Mouse (Mus musculus) heart, embryonic 16.5 days (tissue): Measurements from ENCODE around the gene Adm. TPM values are rescaled to one million over a fixed set of nuclear protein-coding genes. Genes with fewer than 3 reads are reported as not detected.
A peak's percentile ranks its signal among the peaks of the same experiment; 100 is the strongest.

Source experiments
- ATAC-seq: fragments of 200-750 bp; cut with Nextera tagmentation; replicated peaks from 2 replicates; pipeline ENCODE4 v1.8.0; 2017; ENCODE audit warnings: moderate number of reproducible peaks; ENCODE audit not compliant: insufficient read depth, low FRiP score; ENCODE audit errors: extremely low read depth
- H3K27ac ChIP-seq: fragments of 300-500 bp; sonication (generic); 2 replicates; pipeline ENCODE4 v1.5.1; 2014; ENCODE audit warnings: mild to moderate bottlenecking, low read length, control low read depth, moderate library complexity
- H3K27me3 ChIP-seq: fragments of 300-500 bp; sonication (generic); 2 replicates; pipeline ENCODE4 v1.6.1; 2014; ENCODE audit warnings: low read length, mixed read lengths; ENCODE audit not compliant: control insufficient read depth, insufficient read depth
- H3K36me3 ChIP-seq: fragments of 300-500 bp; sonication (generic); 2 replicates; pipeline ENCODE4 v1.6.1; 2014; ENCODE audit not compliant: control insufficient read depth, insufficient read depth
- H3K4me1 ChIP-seq: fragments of 300-500 bp; sonication (generic); 2 replicates; pipeline ENCODE4 v1.6.1; 2014; ENCODE audit warnings: low read length, mixed read lengths; ENCODE audit not compliant: control insufficient read depth, insufficient read depth
- H3K4me2 ChIP-seq: fragments of 300-500 bp; sonication (generic); 2 replicates; pipeline ENCODE4 v1.6.1; 2014; ENCODE audit warnings: low read depth, mild to moderate bottlenecking, control low read depth, low read length
- H3K4me3 ChIP-seq: fragments of 300-500 bp; sonication (generic); 2 replicates; pipeline ENCODE4 v1.5.1; 2014; ENCODE audit warnings: mild to moderate bottlenecking, control low read depth, low read length
- H3K9ac ChIP-seq: fragments of 300-500 bp; sonication (generic); 2 replicates; pipeline ENCODE4 v1.6.1; 2014; ENCODE audit warnings: low read length, control low read depth
- H3K9me3 ChIP-seq: fragments of 300-500 bp; sonication (generic); replicated peaks from 2 replicates; pipeline ENCODE4 v1.6.1; 2016; ENCODE audit warnings: low read length; ENCODE audit not compliant: control insufficient read depth
- WGBS: fragments of 180-500 bp; shearing (Covaris S2); extraction: QIAGEN DNeasy Blood & Tissue Kit; methylation state at CpG from one replicate; pipeline ENCODE4 v1.1.7; 2014; 5-methylcytosine and 5-hydroxymethylcytosine counted together
- polyA plus RNA-seq: library from polyadenylated mRNA; unstranded; fragments of >200 nt; fragmentation: Nextera tagmentation; extraction: Ambion mirVana; gene quantifications from 2 replicates; pipeline ENCODE4 v1.2.1, GENCODE M21; 2015

The Adm gene
- polyA plus RNA-seq, 1 experiment from 2014 or later = 25.8 TPM

DNA sequence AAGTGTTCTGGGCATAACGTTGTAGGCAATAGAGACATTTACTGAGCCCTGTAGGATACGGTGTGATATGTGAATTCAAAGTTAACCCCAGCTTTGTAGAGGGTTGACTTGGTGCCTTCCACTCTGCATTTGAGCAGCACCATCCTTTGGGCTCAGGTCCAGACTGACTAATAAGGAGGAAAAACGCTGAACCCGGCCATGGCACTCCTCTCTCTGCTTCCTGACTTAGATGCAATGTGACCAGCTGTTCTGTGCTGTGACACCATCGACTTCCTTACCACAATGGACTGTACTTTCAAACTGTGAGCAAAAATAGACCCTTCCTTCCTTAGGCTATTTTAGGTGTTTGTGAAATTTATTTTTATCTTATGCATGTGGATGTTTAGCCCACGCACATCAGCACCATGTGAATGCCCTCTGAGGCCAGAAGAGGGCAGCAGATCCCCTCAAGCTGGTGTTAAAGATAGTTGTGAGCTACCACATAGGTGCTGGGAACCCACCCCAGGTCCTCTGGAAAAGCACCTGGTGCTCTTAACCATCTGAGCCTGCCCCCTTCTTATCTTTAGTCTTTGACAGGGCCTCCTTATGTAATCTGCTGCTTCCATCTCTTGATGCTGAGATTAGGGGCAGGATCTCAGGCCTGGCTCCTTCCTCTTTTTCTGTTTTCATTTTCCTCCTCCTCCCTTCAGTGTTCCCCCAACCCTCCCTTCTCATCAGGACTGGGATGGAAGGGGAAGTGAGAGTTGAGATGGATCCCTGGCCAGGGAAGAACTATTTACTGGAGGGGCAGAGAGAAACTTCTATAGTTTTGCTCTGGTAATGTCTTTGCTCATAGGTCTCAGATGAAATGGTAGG lies 21.9 kb downstream of the Adm start:
- Histone ChIP-seq H3K27ac (no peak overlapping the region), H3K4me1 (peaks cover 7% of the 10 kb centered on the region), H3K36me3 (no peaks in the 10 kb centered on the region), H3K9me3 (peaks cover 6% of the 10 kb centered on the region), H3K4me3 (no peak overlapping the region), H3K9ac (no peak overlapping the region), H3K27me3 (no peaks in the 10 kb centered on the region), H3K4me2 (no peak overlapping the region)
- no peak for ATAC-seq
- WGBS = 77% methylated on average over 6 of the region's 6 CpGs

DNA sequence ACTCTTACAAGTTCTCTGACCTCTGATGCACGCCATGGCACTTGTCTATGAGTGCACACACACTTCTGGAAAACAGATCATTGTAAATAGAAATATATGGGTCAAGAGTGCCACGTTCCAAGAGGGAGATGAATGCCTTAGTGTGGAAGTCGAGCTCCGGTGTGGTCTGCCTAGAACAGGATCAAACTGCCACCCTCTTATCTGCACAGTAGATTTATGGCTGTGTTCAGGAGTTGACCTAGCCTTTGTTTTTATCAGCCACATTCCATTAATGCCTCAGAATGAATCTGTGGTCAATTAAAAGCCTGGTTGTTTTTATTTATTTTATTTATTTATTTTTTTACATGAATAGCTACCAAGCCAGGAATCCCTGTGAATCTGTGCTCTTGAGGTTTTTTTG lies 23.0 kb downstream of the Adm start:
- Histone ChIP-seq H3K36me3 (no peaks in the 10 kb centered on the region), H3K4me2 (no peak overlapping the region), H3K9me3 (peaks cover 6% of the 10 kb centered on the region), H3K27ac (no peak overlapping the region), H3K4me1 (peaks cover 9% of the 10 kb centered on the region), H3K27me3 (no peaks in the 10 kb centered on the region), H3K9ac (no peak overlapping the region), H3K4me3 (no peak overlapping the region)
- 49% methylated on average over 4 of the region's 4 CpGs for WGBS
- ATAC-seq = no peak

DNA sequence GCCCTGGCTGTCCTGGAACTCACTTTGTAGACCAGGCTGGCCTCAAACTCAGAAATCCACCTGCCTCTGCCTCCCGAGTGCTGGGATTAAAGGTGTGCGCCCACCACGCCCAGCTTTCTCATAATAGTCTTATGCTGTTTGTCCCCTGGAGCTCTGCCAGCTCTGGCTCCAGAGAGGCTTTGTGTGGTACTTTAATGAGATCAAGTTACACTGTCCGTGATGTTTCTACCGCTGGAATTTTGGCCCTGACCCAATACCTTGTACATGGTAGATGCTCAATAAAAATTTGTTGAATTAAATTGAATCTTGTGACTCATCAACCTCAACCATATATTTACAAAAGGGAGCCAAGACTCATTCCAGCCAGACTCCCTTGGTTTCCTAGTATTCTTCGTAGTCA lies 23.6 kb downstream of the Adm start:
- peaks cover 9% of the 10 kb centered on the region for H3K4me1 ChIP-seq
- H3K9ac ChIP-seq = no peak overlapping the region
- 53% methylated on average over 6 of the region's 6 CpGs for WGBS
- H3K27ac ChIP-seq = no peak overlapping the region
- no peak overlapping the region for H3K4me3 ChIP-seq
- no peaks in the 10 kb centered on the region for H3K27me3 ChIP-seq
- H3K36me3 ChIP-seq = no peaks in the 10 kb centered on the region
- H3K9me3 ChIP-seq = peaks cover 6% of the 10 kb centered on the region
- H3K4me2 ChIP-seq = no peak overlapping the region
- ATAC-seq = no peak

DNA sequence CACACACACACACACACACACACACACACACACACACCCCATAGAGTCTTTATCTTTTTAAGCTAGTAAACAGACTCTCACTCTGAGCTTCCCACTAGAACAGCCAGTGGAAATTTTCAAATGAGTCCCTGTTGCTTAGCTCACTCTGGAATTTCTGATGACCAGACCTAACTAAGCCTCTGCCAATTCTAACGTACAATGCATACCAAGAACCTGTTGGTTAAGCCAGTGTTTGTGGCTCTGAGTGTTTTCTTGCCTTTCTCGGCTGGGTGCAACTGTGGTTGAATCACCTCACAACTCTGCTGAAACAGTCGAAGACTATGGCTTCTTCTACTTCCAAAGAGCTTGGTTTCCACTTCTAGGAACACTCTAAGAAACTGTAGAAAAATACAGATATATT lies 27.8 kb downstream of the Adm start:
- Histone ChIP-seq H3K4me1 (peaks cover 3% of the 10 kb centered on the region; the same call in 1 of the 2 replicates), H3K36me3 (no peaks in the 10 kb centered on the region), H3K27ac (no peak overlapping the region), H3K4me3 (no peak overlapping the region), H3K27me3 (no peaks in the 10 kb centered on the region), H3K4me2 (no peak overlapping the region), H3K9ac (no peak overlapping the region), H3K9me3 (no peaks in the 10 kb centered on the region)
- ATAC-seq = no peak
- WGBS = 60% methylated on average over 3 of the region's 3 CpGs

DNA sequence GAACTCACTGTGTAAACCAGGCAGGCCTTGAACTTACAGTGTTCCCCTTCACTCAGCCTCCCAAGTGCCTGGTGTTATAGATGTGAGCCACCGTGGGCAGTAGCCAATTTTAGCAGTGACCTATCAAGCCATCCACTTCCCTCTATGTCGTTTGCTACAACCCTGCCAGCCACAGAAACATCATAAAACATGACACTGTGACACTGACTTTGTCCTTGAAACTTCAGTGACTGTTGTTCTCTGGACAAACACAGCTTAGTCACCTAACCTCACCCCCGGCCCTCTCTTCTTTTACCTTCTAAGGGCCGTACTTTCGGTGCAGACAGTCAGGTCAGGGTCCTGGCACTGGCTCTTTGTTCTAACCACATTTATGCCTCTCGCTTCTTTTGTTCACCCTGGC lies 28.5 kb downstream of the Adm start:
- no peak overlapping the region for H3K27ac ChIP-seq
- no peaks in the 10 kb centered on the region for H3K27me3 ChIP-seq
- no peak for ATAC-seq
- H3K4me2 ChIP-seq = no peak overlapping the region
- H3K9me3 ChIP-seq = no peaks in the 10 kb centered on the region
- H3K9ac ChIP-seq = no peak overlapping the region
- no peaks in the 10 kb centered on the region for H3K36me3 ChIP-seq
- peaks cover 3% of the 10 kb centered on the region; the same call in 1 of the 2 replicates for H3K4me1 ChIP-seq
- H3K4me3 ChIP-seq = no peak overlapping the region
- 30% methylated on average over 6 of the region's 6 CpGs for WGBS

DNA sequence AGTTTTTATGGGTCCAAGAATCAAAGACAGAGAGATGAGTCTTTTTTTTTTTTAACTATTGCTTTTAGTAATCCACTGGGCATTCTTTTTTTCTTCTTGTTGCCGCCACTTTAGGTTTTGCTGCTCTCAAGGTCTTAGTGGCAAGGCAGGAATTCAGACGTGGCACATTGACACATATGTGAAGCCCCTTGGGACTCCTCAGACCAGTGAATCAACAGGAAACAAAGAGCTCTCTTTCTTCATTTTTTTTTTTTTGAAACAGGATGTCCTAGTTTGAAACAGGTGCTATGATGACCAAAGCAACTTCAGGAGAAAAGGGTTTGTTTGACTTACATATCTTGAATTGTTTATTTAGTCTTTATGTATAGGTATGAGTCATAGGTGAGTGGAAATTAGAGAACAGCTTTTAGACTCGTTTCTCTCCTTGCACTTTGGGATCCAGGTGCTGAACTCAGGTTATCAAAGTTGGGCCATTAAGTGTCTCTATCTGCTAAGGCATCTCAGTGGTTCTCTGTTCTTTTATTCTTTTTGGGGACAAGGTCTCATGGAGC lies 31.0 kb downstream of the Adm start:
- Histone ChIP-seq H3K4me2 (no peak overlapping the region), H3K9ac (no peak overlapping the region), H3K4me1 (peaks cover 3% of the 10 kb centered on the region; the same call in 1 of the 2 replicates), H3K4me3 (no peak overlapping the region), H3K36me3 (no peaks in the 10 kb centered on the region), H3K9me3 (peaks cover 4% of the 10 kb centered on the region), H3K27me3 (no peaks in the 10 kb centered on the region), H3K27ac (no peak overlapping the region)
- ATAC-seq = no peak
- 47% methylated on average over 3 of the region's 3 CpGs for WGBS

DNA sequence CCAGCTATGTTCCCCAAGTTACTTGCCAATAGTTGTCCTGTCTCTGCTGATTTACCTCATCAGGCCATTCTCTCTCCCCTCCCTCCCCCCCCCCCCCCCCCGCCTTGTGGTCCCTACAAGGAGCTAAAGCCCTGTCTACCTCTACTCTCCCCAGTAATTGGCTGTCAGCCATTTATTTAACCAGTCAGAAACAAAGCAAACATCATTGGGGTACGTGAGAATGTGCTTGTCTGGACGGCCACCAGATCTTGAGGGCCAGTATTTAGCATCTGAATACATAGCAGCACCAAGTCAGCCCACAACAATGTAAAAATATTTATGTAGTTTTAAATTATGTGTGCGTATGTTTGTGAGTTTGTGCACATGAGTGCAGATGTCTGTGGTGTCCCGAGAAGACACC lies 39.1 kb downstream of the Adm start:
- H3K4me3 ChIP-seq = no peak overlapping the region
- no peak overlapping the region for H3K9ac ChIP-seq
- H3K9me3 ChIP-seq = peaks cover 4% of the 10 kb centered on the region
- H3K4me1 ChIP-seq = peaks cover 16% of the 10 kb centered on the region
- WGBS = 51% methylated on average over 4 of the region's 5 CpGs
- no peak overlapping the region for H3K4me2 ChIP-seq
- no peaks in the 10 kb centered on the region for H3K36me3 ChIP-seq
- H3K27ac ChIP-seq = no peak overlapping the region
- no peak for ATAC-seq
- no peaks in the 10 kb centered on the region for H3K27me3 ChIP-seq

DNA sequence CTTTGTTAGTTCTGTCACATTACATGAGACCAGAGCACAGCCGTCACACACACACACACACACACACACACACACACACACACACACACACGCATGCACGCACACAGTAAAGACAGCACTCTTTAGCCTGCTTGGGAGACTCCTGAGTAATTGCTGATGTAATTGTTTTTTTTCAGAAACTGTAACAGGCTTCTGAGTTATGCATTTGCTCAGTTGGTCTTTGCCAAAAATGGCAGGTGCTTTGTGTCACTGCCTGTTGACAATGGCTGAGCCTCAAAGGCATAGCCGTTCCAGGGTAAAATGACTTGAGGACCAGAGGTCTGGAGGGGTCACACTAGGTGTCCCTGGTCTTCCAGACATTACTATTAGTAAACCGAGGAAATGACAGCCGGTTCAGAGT lies 40.8 kb downstream of the Adm start:
- Histone ChIP-seq H3K4me3 (no peak overlapping the region), H3K9ac (no peak overlapping the region), H3K4me2 (no peak overlapping the region), H3K9me3 (no peaks in the 10 kb centered on the region), H3K36me3 (no peaks in the 10 kb centered on the region), H3K27me3 (no peaks in the 10 kb centered on the region), H3K27ac (peak overlapping the region; percentile 66), H3K4me1 (peaks cover 16% of the 10 kb centered on the region)
- 35% methylated on average over 6 of the region's 6 CpGs for WGBS
- peak; percentile 50 for ATAC-seq

DNA sequence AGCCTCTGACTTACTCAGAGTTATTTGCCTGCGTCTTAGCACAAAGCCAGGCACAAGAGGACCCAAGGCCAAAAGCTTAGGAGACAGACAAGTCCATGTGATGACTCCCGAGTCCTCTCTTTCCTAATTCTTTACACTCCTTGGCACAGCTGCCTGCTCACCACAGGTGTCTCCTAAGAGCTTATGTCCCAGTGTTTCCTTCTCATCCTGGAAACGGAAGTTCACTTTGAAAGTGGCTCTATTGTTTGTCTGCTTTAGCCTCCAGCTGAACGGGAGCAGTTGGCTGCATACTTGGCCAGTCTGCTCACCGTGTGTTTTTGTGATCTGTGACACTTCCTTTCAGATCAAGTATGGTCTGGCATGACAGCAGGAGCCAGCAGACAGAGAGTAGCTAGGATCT lies 41.3 kb downstream of the Adm start:
- Histone ChIP-seq H3K27ac (peak overlapping the region; percentile 66), H3K4me3 (no peak overlapping the region), H3K9ac (no peak overlapping the region), H3K4me2 (no peak overlapping the region), H3K27me3 (no peaks in the 10 kb centered on the region), H3K4me1 (peaks cover 16% of the 10 kb centered on the region), H3K36me3 (no peaks in the 10 kb centered on the region), H3K9me3 (no peaks in the 10 kb centered on the region)
- WGBS = 26% methylated on average over 5 of the region's 5 CpGs
- ATAC-seq = peak; percentile 24; the same call in 1 of the 2 replicates
